Mouse (Mus musculus): ENCODE results near the gene Sprr1b.

- TF ChIP-seq CTCF (IDR thresholded peaks at IDR 0.05; ENCODE audit: low read depth, low read length) (no peak), POLR2A (IDR thresholded peaks at IDR 0.05; ENCODE audit: borderline replicate concordance, low read depth, low read length) (no peak)
Measured at GRCm38 (mm10) chr3:92466576-92466975, 28.0 kb upstream of the Sprr1b start.
